Mouse (Mus musculus): ENCODE measurements around the gene Ltc4s. TPM values are rescaled to one million over a fixed set of nuclear protein-coding genes. Genes with fewer than 3 reads are reported as not detected.

Ltc4s gene
- total and polyA plus RNA-seq, 2 experiments: 0.28 to 2.1 TPM

- Histone ChIP-seq H3K4me3 (ENCODE audit: insufficient read depth, low read depth, low read length) (no peak overlapping the region), H3K27ac (replicated peaks; ENCODE audit: insufficient read depth, low read depth, low read length) (no peak overlapping the region), H3K36me3 (ENCODE audit: control insufficient read depth, insufficient read depth, low read length) (no peaks in the 10 kb centered on the region), H3K9ac (ENCODE audit: low read depth, low read length) (no peak overlapping the region), H3K79me2 (ENCODE audit: control insufficient read depth, insufficient read depth, low read length) (no peaks in the 10 kb centered on the region), H3K4me1 (ENCODE audit: control insufficient read depth, insufficient read depth, low read length) (0 out of 2 replicates have a peak, but pooled peaks cover 2% of the 10 kb centered on the region), H3K27me3 (ENCODE audit: control insufficient read depth, insufficient read depth, low read length) (no peaks in the 10 kb centered on the region)
- WGBS: 80% methylated on average over 7 of the region's 7 CpGs
- TF ChIP-seq CTCF (IDR thresholded peaks at IDR 0.05; ENCODE audit: low read depth, low read length) (no peak), POLR2A (IDR thresholded peaks at IDR 0.05; ENCODE audit: extremely low read depth, insufficient read depth, low read length) (no peak)
- no peak for DNase-seq (ENCODE audit: extremely low read depth, low read depth, low spot score)
Observed at GRCm38 (mm10) chr11:50248473-50249171, 10.2 kb upstream of the Ltc4s start.

- Histone ChIP-seq H3K4me1 (ENCODE audit: control insufficient read depth, insufficient read depth, low read length) (0 out of 2 replicates have a peak, but pooled peaks cover 2% of the 10 kb centered on the region), H3K79me2 (ENCODE audit: control insufficient read depth, insufficient read depth, low read length) (no peaks in the 10 kb centered on the region), H3K27me3 (ENCODE audit: control insufficient read depth, insufficient read depth, low read length) (no peaks in the 10 kb centered on the region), H3K36me3 (ENCODE audit: control insufficient read depth, insufficient read depth, low read length) (no peaks in the 10 kb centered on the region), H3K9ac (ENCODE audit: low read depth, low read length) (no peak overlapping the region), H3K27ac (replicated peaks; ENCODE audit: insufficient read depth, low read depth, low read length) (no peak overlapping the region), H3K4me3 (ENCODE audit: insufficient read depth, low read depth, low read length) (no peak overlapping the region)
- no peak for DNase-seq (ENCODE audit: extremely low read depth, low read depth, low spot score)
- 82% methylated on average over 5 of the region's 5 CpGs for WGBS
- TF ChIP-seq CTCF (IDR thresholded peaks at IDR 0.05; ENCODE audit: low read depth, low read length) (no peak), POLR2A (IDR thresholded peaks at IDR 0.05; ENCODE audit: extremely low read depth, insufficient read depth, low read length) (no peak)
Observed at GRCm38 (mm10) chr11:50245269-50245668, 6.9 kb upstream of the Ltc4s start.

GRCm38 (mm10) chr11:50243926-50244325, 5.5 kb upstream of the Ltc4s start:
- DNase-seq (ENCODE audit: extremely low read depth, low read depth, low spot score): peak; percentile 33
- no peaks in the 10 kb centered on the region for H3K36me3 ChIP-seq (ENCODE audit: control insufficient read depth, insufficient read depth, low read length)
- no peak overlapping the region for H3K4me3 ChIP-seq (ENCODE audit: insufficient read depth, low read depth, low read length)
- no peaks in the 10 kb centered on the region for H3K27me3 ChIP-seq (ENCODE audit: control insufficient read depth, insufficient read depth, low read length)
- no peak overlapping the region for H3K27ac ChIP-seq (replicated peaks; ENCODE audit: insufficient read depth, low read depth, low read length)
- 72% methylated on average over 6 of the region's 6 CpGs for WGBS
- no peaks in the 10 kb centered on the region for H3K79me2 ChIP-seq (ENCODE audit: control insufficient read depth, insufficient read depth, low read length)
- TF ChIP-seq POLR2A (IDR thresholded peaks at IDR 0.05; ENCODE audit: extremely low read depth, insufficient read depth, low read length): no peak
- no peak for TF ChIP-seq CTCF (IDR thresholded peaks at IDR 0.05; ENCODE audit: low read depth, low read length)
- no peak overlapping the region for H3K9ac ChIP-seq (ENCODE audit: low read depth, low read length)
- H3K4me1 ChIP-seq (ENCODE audit: control insufficient read depth, insufficient read depth, low read length): 0 out of 2 replicates have a peak, but pooled peaks cover 2% of the 10 kb centered on the region

- Histone ChIP-seq H3K79me2 (ENCODE audit: control insufficient read depth, insufficient read depth, low read length) (no peaks in the 10 kb centered on the region), H3K27ac (replicated peaks; ENCODE audit: insufficient read depth, low read depth, low read length) (no peak overlapping the region), H3K9ac (ENCODE audit: low read depth, low read length) (no peak overlapping the region), H3K27me3 (ENCODE audit: control insufficient read depth, insufficient read depth, low read length) (no peaks in the 10 kb centered on the region), H3K4me1 (ENCODE audit: control insufficient read depth, insufficient read depth, low read length) (peaks cover 8% of the 10 kb centered on the region; the same call in 1 of the 2 replicates), H3K4me3 (ENCODE audit: insufficient read depth, low read depth, low read length) (no peak overlapping the region), H3K36me3 (ENCODE audit: control insufficient read depth, insufficient read depth, low read length) (no peaks in the 10 kb centered on the region)
- no peak for DNase-seq (ENCODE audit: extremely low read depth, low read depth, low spot score)
- TF ChIP-seq POLR2A (IDR thresholded peaks at IDR 0.05; ENCODE audit: extremely low read depth, insufficient read depth, low read length) (no peak), CTCF (IDR thresholded peaks at IDR 0.05; ENCODE audit: low read depth, low read length) (no peak)
- WGBS: 70% methylated on average over 7 of the region's 7 CpGs
Observed at GRCm38 (mm10) chr11:50240235-50240911, 2.0 kb upstream of the Ltc4s start.

GRCm38 (mm10) chr11:50238821-50239791, 690 bp upstream of the Ltc4s start:
- Histone ChIP-seq H3K36me3 (ENCODE audit: control insufficient read depth, insufficient read depth, low read length) (peaks cover under 1% of the 10 kb centered on the region; the same call in 1 of the 2 replicates), H3K9ac (ENCODE audit: low read depth, low read length) (no peak overlapping the region), H3K27me3 (ENCODE audit: control insufficient read depth, insufficient read depth, low read length) (no peaks in the 10 kb centered on the region), H3K4me3 (ENCODE audit: insufficient read depth, low read depth, low read length) (no peak overlapping the region), H3K79me2 (ENCODE audit: control insufficient read depth, insufficient read depth, low read length) (no peaks in the 10 kb centered on the region), H3K4me1 (ENCODE audit: control insufficient read depth, insufficient read depth, low read length) (peaks cover 8% of the 10 kb centered on the region; the same call in 1 of the 2 replicates), H3K27ac (replicated peaks; ENCODE audit: insufficient read depth, low read depth, low read length) (no peak overlapping the region; the same call in 1 of the 2 replicates)
- no peak for DNase-seq (ENCODE audit: extremely low read depth, low read depth, low spot score)
- TF ChIP-seq POLR2A (IDR thresholded peaks at IDR 0.05; ENCODE audit: extremely low read depth, insufficient read depth, low read length): no peak
- no peak for TF ChIP-seq CTCF (IDR thresholded peaks at IDR 0.05; ENCODE audit: low read depth, low read length)
- WGBS: 91% methylated on average over 9 of the region's 9 CpGs
